Mouse (Mus musculus) erythroblast, embryonic 14.5 days (primary cell): ENCODE data around the gene Twist1. TPM values are rescaled to one million over a fixed set of nuclear protein-coding genes. Genes with fewer than 3 reads are reported as not detected.

Experiments
- H3K27me3 ChIP-seq: 2 replicates; pipeline ENCODE4 v1.6.1; 2012; ENCODE audit warnings: inconsistent platforms; ENCODE audit not compliant: control insufficient read depth
- H3K36me3 ChIP-seq: 2 replicates; pipeline ENCODE4 v1.6.1; 2012; ENCODE audit warnings: mild to moderate bottlenecking, inconsistent platforms; ENCODE audit not compliant: control insufficient read depth
- H3K4me1 ChIP-seq: 2 replicates; pipeline ENCODE4 v1.6.1; 2012; ENCODE audit warnings: inconsistent platforms; ENCODE audit not compliant: control insufficient read depth
- H3K4me3 ChIP-seq: replicated peaks from 2 replicates; pipeline ENCODE3; 2012; ENCODE audit warnings: moderate library complexity, mild to moderate bottlenecking, inconsistent platforms
- H3K9me3 ChIP-seq: 2 replicates; pipeline ENCODE4 v1.6.1; 2012; ENCODE audit warnings: low read length, inconsistent platforms, mixed read lengths; ENCODE audit not compliant: control insufficient read depth
- GATA1 ChIP-seq: IDR thresholded peaks from 2 replicates; pipeline ENCODE4 v1.6.1; 2012; ENCODE audit warnings: low read length, inconsistent platforms, mixed read lengths
- TAL1 ChIP-seq: IDR thresholded peaks from 3 replicates; pipeline ENCODE4 v1.6.1; 2012; ENCODE audit warnings: low read length, inconsistent platforms, mixed read lengths
- polyA plus RNA-seq: library from polyadenylated mRNA; stranded (reverse); fragments of >175 nt; gene quantifications from 2 replicates; pipeline ENCODE4 v1.2.3, GENCODE M21; 2012

Twist1 gene
- polyA plus RNA-seq, 1 experiment, result not detected

GRCm38 (mm10) chr12:33956576-33957399, 683 bp upstream of the Twist1 start:
- H3K36me3 ChIP-seq, result no peaks in the 10 kb centered on the region
- TF ChIP-seq TAL1, result no peak
- no peak for TF ChIP-seq GATA1
- H3K4me3 ChIP-seq, result no peak overlapping the region
- H3K9me3 ChIP-seq, result peaks cover 3% of the 10 kb centered on the region; the same call in 1 of the 2 replicates
- H3K27me3 ChIP-seq, result peaks cover 76% of the 10 kb centered on the region
- H3K4me1 ChIP-seq, result no peaks in the 10 kb centered on the region

GRCm38 (mm10) chr12:33958241-33959194, 1.0 kb downstream of the Twist1 start:
- H3K4me3 ChIP-seq, result no peak overlapping the region
- no peaks in the 10 kb centered on the region for H3K4me1 ChIP-seq
- H3K27me3 ChIP-seq, result peaks cover 92% of the 10 kb centered on the region
- H3K9me3 ChIP-seq, result peaks cover 3% of the 10 kb centered on the region; the same call in 1 of the 2 replicates
- TF ChIP-seq TAL1 (no peak), GATA1 (no peak)
- H3K36me3 ChIP-seq, result no peaks in the 10 kb centered on the region

GRCm38 (mm10) chr12:33959206-33959605, 1.7 kb downstream of the Twist1 start:
- TF ChIP-seq TAL1, result no peak
- no peak for TF ChIP-seq GATA1
- Histone ChIP-seq H3K4me1 (no peaks in the 10 kb centered on the region), H3K4me3 (no peak overlapping the region), H3K36me3 (no peaks in the 10 kb centered on the region), H3K27me3 (peaks cover 95% of the 10 kb centered on the region), H3K9me3 (peaks cover 3% of the 10 kb centered on the region; the same call in 1 of the 2 replicates)

GRCm38 (mm10) chr12:33959846-33960245, 2.4 kb downstream of the Twist1 start:
- H3K4me3 ChIP-seq, result no peak overlapping the region
- peaks cover 3% of the 10 kb centered on the region; the same call in 1 of the 2 replicates for H3K9me3 ChIP-seq
- TF ChIP-seq GATA1 (no peak), TAL1 (no peak)
- no peaks in the 10 kb centered on the region for H3K36me3 ChIP-seq
- H3K27me3 ChIP-seq, result peaks cover 98% of the 10 kb centered on the region
- no peaks in the 10 kb centered on the region for H3K4me1 ChIP-seq

- Histone ChIP-seq H3K36me3 (no peaks in the 10 kb centered on the region), H3K27me3 (peaks cover 94% of the 10 kb centered on the region)
- TF ChIP-seq TAL1 (no peak), GATA1 (no peak)
These were observed 3.5 kb downstream of the Twist1 start for GRCm38 (mm10) chr12:33961013-33961412.

GRCm38 (mm10) chr12:33962118-33962772, 4.8 kb downstream of the Twist1 start:
- Histone ChIP-seq H3K27me3 (peaks cover 94% of the 10 kb centered on the region), H3K9me3 (peaks cover 3% of the 10 kb centered on the region; the same call in 1 of the 2 replicates), H3K4me1 (no peaks in the 10 kb centered on the region), H3K4me3 (no peak overlapping the region), H3K36me3 (no peaks in the 10 kb centered on the region)
- no peak for TF ChIP-seq GATA1
- no peak for TF ChIP-seq TAL1

More at GRCm38 (mm10) chr12:33961013-33961412, 3.5 kb downstream of the Twist1 start:
- Histone ChIP-seq H3K9me3 (peaks cover 3% of the 10 kb centered on the region; the same call in 1 of the 2 replicates), H3K4me1 (no peaks in the 10 kb centered on the region), H3K4me3 (no peak overlapping the region)

- peaks cover 3% of the 10 kb centered on the region; the same call in 1 of the 2 replicates for H3K9me3 ChIP-seq
- H3K36me3 ChIP-seq, result no peaks in the 10 kb centered on the region
- no peaks in the 10 kb centered on the region for H3K4me1 ChIP-seq
- H3K4me3 ChIP-seq, result no peak overlapping the region
- TF ChIP-seq GATA1 (no peak), TAL1 (no peak)
- H3K27me3 ChIP-seq, result peaks cover 94% of the 10 kb centered on the region
These were observed 5.3 kb downstream of the Twist1 start for GRCm38 (mm10) chr12:33962773-33963130.

GRCm38 (mm10) chr12:33963671-33964369, 6.3 kb downstream of the Twist1 start:
- H3K9me3 ChIP-seq, result no peaks in the 10 kb centered on the region
- H3K4me1 ChIP-seq, result no peaks in the 10 kb centered on the region
- H3K4me3 ChIP-seq, result no peak overlapping the region
- peaks cover 94% of the 10 kb centered on the region for H3K27me3 ChIP-seq
- TF ChIP-seq GATA1, result no peak
- TF ChIP-seq TAL1, result no peak
- no peaks in the 10 kb centered on the region for H3K36me3 ChIP-seq
